Mouse (Mus musculus): ENCODE measurements around the gene Tmem19. TPM values are rescaled to one million over a fixed set of nuclear protein-coding genes. Genes with fewer than 3 reads are reported as not detected.
"Not testable (repeated sequence)": the region's sequence is repeated elsewhere in the genome, so short reads cannot be mapped to it uniquely, and the experiment has no call there.

Tmem19 gene
- polyA plus RNA-seq, 1 experiment from 2014 or later, result 28.5 TPM

DNA sequence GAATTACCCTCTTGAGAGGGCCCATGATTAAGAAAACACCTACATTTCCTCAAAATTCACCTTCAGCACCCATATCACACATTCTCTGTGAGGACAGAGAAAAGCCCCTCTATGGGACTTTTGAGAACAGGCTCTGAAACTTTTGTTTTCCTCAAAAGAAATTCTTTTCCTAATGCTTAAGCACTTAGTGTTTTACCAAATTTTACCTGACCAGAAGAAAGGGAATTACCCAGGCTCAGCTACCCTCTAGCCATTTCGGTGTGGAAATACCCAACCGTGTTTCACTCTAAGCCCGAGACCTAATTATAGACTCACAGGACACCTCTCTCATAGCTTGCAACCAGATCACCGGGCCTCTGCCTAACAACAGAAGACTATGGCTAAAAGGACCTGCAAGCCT lies 29.3 kb downstream of the Tmem19 start:
- Histone ChIP-seq H3K4me1 (ENCODE audit: control insufficient read depth, insufficient read depth, low read length) (no peaks in the 10 kb centered on the region), H3K9me3 (replicated peaks; ENCODE audit: control insufficient read depth, low read length) (no peaks in the 10 kb centered on the region), H3K4me2 (ENCODE audit: low read depth, low read length) (no peak overlapping the region), H3K4me3 (replicated peaks; ENCODE audit: low read length) (no peak overlapping the region), H3K9ac (ENCODE audit: low read length) (no peak overlapping the region), H3K36me3 (ENCODE audit: control insufficient read depth, insufficient read depth, low read length) (no peaks in the 10 kb centered on the region), H3K27me3 (ENCODE audit: control insufficient read depth, insufficient read depth, low read length) (no peaks in the 10 kb centered on the region), H3K27ac (ENCODE audit: low read length) (no peak overlapping the region)
- WGBS, result 85% methylated on average over 4 of the region's 4 CpGs
- no peak for ATAC-seq (ENCODE audit: insufficient read depth, low FRiP score)

GRCm38 (mm10) chr10:115332420-115332952 lies 29.8 kb downstream of the Tmem19 start:
- no peak overlapping the region for H3K9ac ChIP-seq (ENCODE audit: low read length)
- H3K36me3 ChIP-seq (ENCODE audit: control insufficient read depth, insufficient read depth, low read length), result no peaks in the 10 kb centered on the region
- H3K27ac ChIP-seq (ENCODE audit: low read length), result no peak overlapping the region
- H3K27me3 ChIP-seq (ENCODE audit: control insufficient read depth, insufficient read depth, low read length), result no peaks in the 10 kb centered on the region
- no peak overlapping the region for H3K4me2 ChIP-seq (ENCODE audit: low read depth, low read length)
- no peak overlapping the region for H3K4me3 ChIP-seq (replicated peaks; ENCODE audit: low read length)
- no peak for ATAC-seq (ENCODE audit: insufficient read depth, low FRiP score)
- H3K9me3 ChIP-seq (replicated peaks; ENCODE audit: control insufficient read depth, low read length), result no peaks in the 10 kb centered on the region
- WGBS, result 76% methylated on average over 8 of the region's 8 CpGs
- no peaks in the 10 kb centered on the region for H3K4me1 ChIP-seq (ENCODE audit: control insufficient read depth, insufficient read depth, low read length)

GRCm38 (mm10) chr10:115329010-115329530 lies 33.2 kb downstream of the Tmem19 start:
- ATAC-seq (ENCODE audit: insufficient read depth, low FRiP score), result no peak
- no peak overlapping the region for H3K9ac ChIP-seq (ENCODE audit: low read length)
- 73% methylated on average over 3 of the region's 3 CpGs for WGBS
- no peak overlapping the region for H3K4me3 ChIP-seq (replicated peaks; ENCODE audit: low read length)
- no peaks in the 10 kb centered on the region for H3K4me1 ChIP-seq (ENCODE audit: control insufficient read depth, insufficient read depth, low read length)
- H3K27me3 ChIP-seq (ENCODE audit: control insufficient read depth, insufficient read depth, low read length), result no peaks in the 10 kb centered on the region
- H3K36me3 ChIP-seq (ENCODE audit: control insufficient read depth, insufficient read depth, low read length), result no peaks in the 10 kb centered on the region
- H3K9me3 ChIP-seq (replicated peaks; ENCODE audit: control insufficient read depth, low read length), result no peaks in the 10 kb centered on the region
- H3K4me2 ChIP-seq (ENCODE audit: low read depth, low read length), result no peak overlapping the region
- H3K27ac ChIP-seq (ENCODE audit: low read length), result no peak overlapping the region

- Histone ChIP-seq H3K36me3 (ENCODE audit: control insufficient read depth, insufficient read depth, low read length) (no peaks in the 10 kb centered on the region), H3K27ac (ENCODE audit: low read length) (no peak overlapping the region), H3K27me3 (ENCODE audit: control insufficient read depth, insufficient read depth, low read length) (no peaks in the 10 kb centered on the region), H3K4me1 (ENCODE audit: control insufficient read depth, insufficient read depth, low read length) (no peaks in the 10 kb centered on the region), H3K4me3 (replicated peaks; ENCODE audit: low read length) (no peak overlapping the region), H3K9me3 (replicated peaks; ENCODE audit: control insufficient read depth, low read length) (no peaks in the 10 kb centered on the region), H3K9ac (ENCODE audit: low read length) (no peak overlapping the region), H3K4me2 (ENCODE audit: low read depth, low read length) (no peak overlapping the region)
- 69% methylated on average over 6 of the region's 6 CpGs for WGBS
- ATAC-seq (ENCODE audit: insufficient read depth, low FRiP score), result no peak
Observed at GRCm38 (mm10) chr10:115328514-115328913, 33.8 kb downstream of the Tmem19 start.

- H3K27me3 ChIP-seq (ENCODE audit: control insufficient read depth, insufficient read depth, low read length), result no peaks in the 10 kb centered on the region
- no peak overlapping the region for H3K27ac ChIP-seq (ENCODE audit: low read length)
- 7% methylated on average over 6 of the region's 6 CpGs for WGBS
- H3K9ac ChIP-seq (ENCODE audit: low read length), result no peak overlapping the region
- no peaks in the 10 kb centered on the region for H3K4me1 ChIP-seq (ENCODE audit: control insufficient read depth, insufficient read depth, low read length)
- ATAC-seq (ENCODE audit: insufficient read depth, low FRiP score), result no peak
- H3K36me3 ChIP-seq (ENCODE audit: control insufficient read depth, insufficient read depth, low read length), result no peaks in the 10 kb centered on the region
- no peak overlapping the region for H3K4me2 ChIP-seq (ENCODE audit: low read depth, low read length)
- no peaks in the 10 kb centered on the region for H3K9me3 ChIP-seq (replicated peaks; ENCODE audit: control insufficient read depth, low read length)
- H3K4me3 ChIP-seq (replicated peaks; ENCODE audit: low read length), result no peak overlapping the region
Observed at GRCm38 (mm10) chr10:115323295-115323694, 39.0 kb downstream of the Tmem19 start.

GRCm38 (mm10) chr10:115321317-115322035 lies 40.8 kb downstream of the Tmem19 start:
- Histone ChIP-seq H3K9me3 (replicated peaks; ENCODE audit: control insufficient read depth, low read length) (no peaks in the 10 kb centered on the region), H3K4me2 (ENCODE audit: low read depth, low read length) (no peak overlapping the region), H3K27ac (ENCODE audit: low read length) (no peak overlapping the region), H3K4me3 (replicated peaks; ENCODE audit: low read length) (no peak overlapping the region), H3K27me3 (ENCODE audit: control insufficient read depth, insufficient read depth, low read length) (no peaks in the 10 kb centered on the region), H3K4me1 (ENCODE audit: control insufficient read depth, insufficient read depth, low read length) (no peaks in the 10 kb centered on the region), H3K36me3 (ENCODE audit: control insufficient read depth, insufficient read depth, low read length) (no peaks in the 10 kb centered on the region), H3K9ac (ENCODE audit: low read length) (no peak overlapping the region)
- no peak for ATAC-seq (ENCODE audit: insufficient read depth, low FRiP score)
- 77% methylated on average over 5 of the region's 5 CpGs for WGBS

DNA sequence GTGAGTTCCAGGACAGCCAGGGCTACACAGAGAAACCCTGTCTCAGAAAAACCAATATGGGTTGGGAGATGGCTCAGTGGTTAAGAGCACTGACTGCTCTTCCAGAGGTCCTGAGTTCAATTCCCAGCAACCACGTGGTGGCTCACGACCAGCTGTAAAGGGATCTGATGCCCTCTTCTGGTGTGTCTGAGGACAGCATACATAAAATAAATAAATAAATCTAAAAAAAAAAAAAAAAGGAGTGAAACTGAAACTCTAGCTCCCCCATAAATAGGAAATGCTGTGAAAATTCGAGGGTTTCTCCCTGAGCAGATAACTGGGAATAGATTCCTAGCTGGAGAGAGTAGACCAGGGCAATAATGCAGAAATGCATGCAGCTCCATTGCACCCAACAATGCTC lies 43.9 kb downstream of the Tmem19 start:
- not testable (repeated sequence) for H3K4me1 ChIP-seq (ENCODE audit: control insufficient read depth, insufficient read depth, low read length); H3K27ac ChIP-seq (ENCODE audit: low read length); ATAC-seq (ENCODE audit: insufficient read depth, low FRiP score); H3K36me3 ChIP-seq (ENCODE audit: control insufficient read depth, insufficient read depth, low read length); H3K9me3 ChIP-seq (replicated peaks; ENCODE audit: control insufficient read depth, low read length); H3K9ac ChIP-seq (ENCODE audit: low read length); H3K4me3 ChIP-seq (replicated peaks; ENCODE audit: low read length); H3K27me3 ChIP-seq (ENCODE audit: control insufficient read depth, insufficient read depth, low read length); H3K4me2 ChIP-seq (ENCODE audit: low read depth, low read length)
- 57% methylated on average over 3 of the region's 3 CpGs for WGBS

GRCm38 (mm10) chr10:115316313-115316712 lies 46.0 kb downstream of the Tmem19 start:
- Histone ChIP-seq H3K9ac (ENCODE audit: low read length) (no peak overlapping the region; the same call in 1 of the 2 replicates), H3K36me3 (ENCODE audit: control insufficient read depth, insufficient read depth, low read length) (no peaks in the 10 kb centered on the region)
- ATAC-seq (ENCODE audit: insufficient read depth, low FRiP score), result no peak

DNA sequence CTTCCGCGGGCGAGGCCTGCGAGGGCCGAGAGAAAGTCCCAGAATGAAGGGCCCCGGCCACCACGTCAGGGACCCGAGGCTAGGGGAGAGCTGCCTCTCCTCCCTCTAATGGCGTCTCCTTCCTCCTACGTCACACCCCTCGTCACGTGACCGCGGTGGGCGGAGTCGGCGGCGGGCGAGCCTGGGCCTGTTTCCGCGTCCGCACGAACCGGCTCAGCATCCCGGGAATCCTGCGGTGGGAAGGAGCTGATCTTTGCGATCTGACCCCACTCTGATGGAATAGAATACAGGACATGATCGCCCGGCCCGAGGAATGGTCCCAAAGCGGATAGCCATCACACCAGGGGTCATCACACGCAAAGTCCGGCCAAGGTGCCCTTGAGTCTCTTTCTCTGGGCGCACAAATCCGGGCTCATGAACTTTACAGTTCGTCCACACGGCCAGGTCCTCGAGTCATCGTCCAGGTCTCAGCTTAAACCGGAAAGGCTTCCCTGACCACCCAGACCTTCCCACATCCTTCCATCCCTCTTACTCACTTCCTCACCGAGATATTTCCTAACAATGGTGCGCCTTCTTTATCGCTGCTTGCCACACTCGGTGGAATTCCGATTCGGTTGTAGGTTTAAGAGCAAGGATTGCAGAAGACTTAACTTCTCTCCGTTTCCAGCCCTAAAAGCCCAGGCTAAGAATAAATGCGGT lies 46.7 kb downstream of the Tmem19 start, which contains the start of gene Rab21:
Rab21 (minus strand) TSS at position 122 of the 699 bp plus-strand sequence.
- Histone ChIP-seq H3K9ac (ENCODE audit: low read length) (peak within 1 kb of the TSS; percentile 94), H3K9me3 (replicated peaks; ENCODE audit: control insufficient read depth, low read length) (no peaks in the 10 kb centered on the region), H3K27me3 (ENCODE audit: control insufficient read depth, insufficient read depth, low read length) (no peaks in the 10 kb centered on the region), H3K4me3 (replicated peaks; ENCODE audit: low read length) (peak within 1 kb of the TSS; percentile 82), H3K36me3 (ENCODE audit: control insufficient read depth, insufficient read depth, low read length) (no peaks in the 10 kb centered on the region), H3K4me2 (ENCODE audit: low read depth, low read length) (peak within 1 kb of the TSS; percentile 78), H3K4me1 (ENCODE audit: control insufficient read depth, insufficient read depth, low read length) (peaks cover 20% of the 10 kb centered on the region), H3K27ac (ENCODE audit: low read length) (peak within 1 kb of the TSS; percentile 93)
- under 1% methylated on average over 48 of the region's 48 CpGs for WGBS
- ATAC-seq (ENCODE audit: insufficient read depth, low FRiP score), result peak; percentile 93

More at GRCm38 (mm10) chr10:115316313-115316712, 46.0 kb downstream of the Tmem19 start:
- peak overlapping the region; percentile 82 for H3K4me3 ChIP-seq (replicated peaks; ENCODE audit: low read length)
- peaks cover 20% of the 10 kb centered on the region for H3K4me1 ChIP-seq (ENCODE audit: control insufficient read depth, insufficient read depth, low read length)
- no peaks in the 10 kb centered on the region for H3K27me3 ChIP-seq (ENCODE audit: control insufficient read depth, insufficient read depth, low read length)
- H3K27ac ChIP-seq (ENCODE audit: low read length), result peak overlapping the region; percentile 93; the same call in 1 of the 2 replicates
- 57% methylated on average over 11 of the region's 11 CpGs for WGBS
- H3K4me2 ChIP-seq (ENCODE audit: low read depth, low read length), result peak overlapping the region; percentile 78
- H3K9me3 ChIP-seq (replicated peaks; ENCODE audit: control insufficient read depth, low read length), result no peaks in the 10 kb centered on the region

Measured in stomach, embryonic 16.5 days (tissue).